Mouse (Mus musculus) limb, embryonic 11.5 days (tissue): ENCODE measurements around the gene Dnmt3b. TPM values are rescaled to one million over a fixed set of nuclear protein-coding genes. Genes with fewer than 3 reads are reported as not detected.
"Not testable (repeated sequence)": the region's sequence is repeated elsewhere in the genome, so short reads cannot be mapped to it uniquely, and the experiment has no call there.

Experiments used
- ATAC-seq: fragments of 200-750 bp; cut with Nextera tagmentation; 2 replicates; pipeline ENCODE4 v1.8.0; 2017; ENCODE audit warnings: low read depth; ENCODE audit not compliant: insufficient number of reproducible peaks, low FRiP score, low TSS enrichment
- DNase-seq: peaks from one replicate; pipeline ENCODE4 v3.0.0-alpha.2; 2015; ENCODE audit warnings: low spot score
- H3K27ac ChIP-seq: fragments of 300-500 bp; sonication (generic); replicated peaks from 2 replicates; pipeline ENCODE4 v1.5.1; 2014; ENCODE audit warnings: low read depth, mild to moderate bottlenecking, low read length
- H3K27me3 ChIP-seq: fragments of 300-500 bp; sonication (generic); 2 replicates; pipeline ENCODE4 v1.6.1; 2014; ENCODE audit warnings: mild to moderate bottlenecking, low read length, mixed read lengths; ENCODE audit not compliant: control insufficient read depth, insufficient read depth
- H3K36me3 ChIP-seq: fragments of 300-500 bp; sonication (generic); 2 replicates; pipeline ENCODE4 v1.6.1; 2014; ENCODE audit warnings: mild to moderate bottlenecking, low read length, moderate library complexity, mixed read lengths; ENCODE audit not compliant: control insufficient read depth, insufficient read depth
- H3K4me1 ChIP-seq: fragments of 300-500 bp; sonication (generic); 2 replicates; pipeline ENCODE4 v1.6.1; 2014; ENCODE audit warnings: low read length, mixed read lengths; ENCODE audit not compliant: control insufficient read depth, insufficient read depth
- H3K4me2 ChIP-seq: fragments of 300-500 bp; sonication (generic); 2 replicates; pipeline ENCODE4 v1.6.1; 2014; ENCODE audit warnings: low read depth, mild to moderate bottlenecking, moderate library complexity; ENCODE audit not compliant: severe bottlenecking
- H3K4me3 ChIP-seq: fragments of 300-500 bp; sonication (generic); 2 replicates; pipeline ENCODE4 v1.5.1; 2014; ENCODE audit warnings: low read depth, low read length
- H3K9ac ChIP-seq: fragments of 300-500 bp; sonication (generic); 2 replicates; pipeline ENCODE4 v1.6.1; 2014; ENCODE audit warnings: mild to moderate bottlenecking, low read length
- H3K9me3 ChIP-seq: fragments of 300-500 bp; sonication (generic); 2 replicates; pipeline ENCODE4 v1.6.1; 2016; ENCODE audit warnings: low read length; ENCODE audit not compliant: control insufficient read depth
- WGBS: fragments of 180-500 bp; shearing (Covaris S2); extraction: QIAGEN DNeasy Blood & Tissue Kit; methylation state at CpG from one replicate; pipeline ENCODE4 v1.1.7; 2014; 5-methylcytosine and 5-hydroxymethylcytosine counted together
- polyA plus RNA-seq: library from polyadenylated mRNA; unstranded; fragments of >200 nt; fragmentation: Nextera tagmentation; extraction: Ambion mirVana; gene quantifications from 2 replicates; pipeline ENCODE4 v1.2.1, GENCODE M21; 2014

Gene Dnmt3b
- polyA plus RNA-seq, 1 experiment from 2014 or later: 20.3 TPM

DNA sequence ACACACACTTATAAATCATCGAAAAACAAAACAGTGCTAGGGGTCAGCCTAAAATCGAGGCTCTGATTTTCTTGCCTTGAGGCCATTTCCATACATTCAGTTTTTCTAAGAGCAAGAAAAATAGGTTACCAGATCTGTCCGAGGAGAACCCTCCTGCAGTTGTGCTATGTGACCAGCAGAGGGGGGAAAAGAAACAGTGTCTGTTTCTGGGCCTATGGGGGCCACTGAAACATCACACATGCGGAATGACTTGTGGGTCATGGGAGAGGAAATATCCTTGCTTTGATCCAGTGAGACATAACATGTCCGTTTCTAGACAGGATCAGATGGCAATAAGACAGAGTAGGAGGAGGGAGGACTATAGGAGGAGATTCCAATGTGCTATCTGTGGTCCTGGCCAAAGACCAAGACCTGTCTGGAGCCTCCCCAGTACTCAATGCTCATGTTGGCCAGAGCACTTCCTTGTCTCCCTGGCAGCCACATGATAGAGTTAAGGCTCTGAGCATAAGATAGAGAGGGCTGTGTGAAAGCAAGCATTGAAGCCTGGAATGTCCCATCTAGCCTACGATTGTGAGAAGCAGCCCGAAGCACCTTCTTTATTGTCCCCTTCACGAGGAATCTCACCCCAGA lies 61.6 kb downstream of the Dnmt3b start:
- WGBS: 54% methylated on average over 8 of the region's 8 CpGs
- no peak for ATAC-seq
- peak; percentile 47 for DNase-seq
- no peak overlapping the region for H3K4me3 ChIP-seq
- H3K36me3 ChIP-seq: no peaks in the 10 kb centered on the region
- H3K9ac ChIP-seq: no peak overlapping the region
- H3K9me3 ChIP-seq: no peaks in the 10 kb centered on the region
- H3K4me1 ChIP-seq: no peaks in the 10 kb centered on the region
- no peaks in the 10 kb centered on the region for H3K27me3 ChIP-seq
- H3K27ac ChIP-seq: no peak overlapping the region
- no peak overlapping the region for H3K4me2 ChIP-seq

DNA sequence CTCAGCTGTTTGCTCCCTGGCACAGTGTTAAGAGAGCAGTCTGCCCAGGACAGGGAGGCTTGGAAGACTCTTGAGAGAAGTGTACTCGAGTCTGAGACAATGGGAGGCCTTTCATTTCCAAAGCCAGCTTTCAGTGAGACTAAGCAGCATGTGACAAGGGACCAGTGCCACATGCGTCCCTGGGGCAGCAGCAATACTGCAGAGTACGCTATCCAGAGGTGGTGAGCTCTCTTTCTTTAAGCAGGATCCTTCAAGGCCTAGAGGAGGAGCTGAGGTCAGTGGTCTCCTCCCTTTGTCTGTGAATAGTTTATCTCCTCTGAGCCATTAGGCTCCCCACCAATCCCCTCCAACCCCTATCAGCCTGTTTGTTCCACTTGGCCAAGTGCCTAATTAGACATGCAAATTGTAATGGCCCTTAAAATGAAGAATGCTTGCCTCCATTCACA lies 63.4 kb downstream of the Dnmt3b start:
- no peak for ATAC-seq
- no peak overlapping the region for H3K27ac ChIP-seq
- H3K4me3 ChIP-seq: no peak overlapping the region
- no peaks in the 10 kb centered on the region for H3K9me3 ChIP-seq
- no peak overlapping the region for H3K4me2 ChIP-seq
- no peaks in the 10 kb centered on the region for H3K4me1 ChIP-seq
- H3K27me3 ChIP-seq: no peaks in the 10 kb centered on the region
- no peak overlapping the region for H3K9ac ChIP-seq
- 52% methylated on average over 3 of the region's 3 CpGs for WGBS
- DNase-seq: no peak
- no peaks in the 10 kb centered on the region for H3K36me3 ChIP-seq

DNA sequence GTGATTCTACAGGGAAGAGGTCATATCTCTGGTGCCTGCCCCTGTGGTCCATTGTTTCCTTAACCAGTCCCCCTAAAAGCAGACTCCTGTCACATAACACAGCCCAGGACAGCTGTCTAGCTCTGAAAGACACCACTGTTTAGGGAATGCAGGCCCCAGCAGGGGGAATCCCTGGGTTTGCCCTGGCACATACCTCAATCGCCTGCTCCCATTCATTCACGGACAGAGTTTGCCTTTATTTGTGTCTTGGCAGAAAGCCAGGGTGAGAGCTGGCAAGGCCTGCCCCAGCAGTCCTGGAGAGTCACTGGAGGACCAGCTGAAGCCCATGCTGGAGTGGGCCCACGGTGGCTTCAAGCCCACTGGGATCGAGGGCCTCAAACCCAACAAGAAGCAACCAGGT lies 64.0 kb downstream of the Dnmt3b start:
- H3K4me3 ChIP-seq: no peak overlapping the region
- H3K4me1 ChIP-seq: no peaks in the 10 kb centered on the region
- no peak overlapping the region for H3K4me2 ChIP-seq
- no peaks in the 10 kb centered on the region for H3K36me3 ChIP-seq
- WGBS: 63% methylated on average over 4 of the region's 4 CpGs
- no peak overlapping the region for H3K27ac ChIP-seq
- H3K9me3 ChIP-seq: no peaks in the 10 kb centered on the region
- no peaks in the 10 kb centered on the region for H3K27me3 ChIP-seq
- no peak overlapping the region for H3K9ac ChIP-seq
- DNase-seq (no peak), ATAC-seq (no peak)

GRCm38 (mm10) chr2:153717861-153718260 lies 68.6 kb downstream of the Dnmt3b start:
- not testable (repeated sequence) for DNase-seq, ATAC-seq, H3K27ac ChIP-seq, H3K36me3 ChIP-seq, H3K4me2 ChIP-seq, H3K9me3 ChIP-seq, H3K4me1 ChIP-seq, H3K9ac ChIP-seq, H3K27me3 ChIP-seq, H3K4me3 ChIP-seq
- 79% methylated on average over 3 of the region's 3 CpGs for WGBS

GRCm38 (mm10) chr2:153723098-153723497 lies 73.8 kb downstream of the Dnmt3b start:
- Histone ChIP-seq H3K9me3 (no peaks in the 10 kb centered on the region), H3K9ac (no peak overlapping the region), H3K4me3 (no peak overlapping the region), H3K36me3 (no peaks in the 10 kb centered on the region), H3K4me1 (no peaks in the 10 kb centered on the region), H3K27ac (no peak overlapping the region), H3K4me2 (no peak overlapping the region), H3K27me3 (no peaks in the 10 kb centered on the region)
- DNase-seq (no peak), ATAC-seq (no peak)
- 86% methylated on average over 1 of the region's 1 CpGs for WGBS

DNA sequence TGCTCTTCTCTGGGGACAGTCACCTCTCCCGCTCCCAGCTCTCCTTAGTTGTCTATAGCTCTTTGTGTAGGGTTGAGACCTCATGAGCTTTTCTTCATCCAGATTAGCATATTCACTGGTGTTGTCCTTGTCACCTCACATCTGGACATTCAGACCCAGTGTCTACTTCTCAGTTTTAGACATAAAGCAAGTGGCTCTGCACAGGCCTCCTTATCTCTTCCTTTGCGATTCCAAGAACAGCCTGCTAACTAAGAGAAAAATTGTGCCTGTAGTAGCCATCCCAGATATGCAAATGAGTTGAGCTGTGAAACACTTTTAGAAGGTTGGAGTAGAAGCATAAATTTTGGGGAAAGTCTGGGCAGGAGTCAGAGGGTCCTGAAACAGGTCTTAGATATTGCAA lies 75.2 kb downstream of the Dnmt3b start:
- Histone ChIP-seq H3K9ac (no peak overlapping the region), H3K27ac (no peak overlapping the region)

GRCm38 (mm10) chr2:153724871-153725270 lies 75.6 kb downstream of the Dnmt3b start:
- no peak overlapping the region for H3K9ac ChIP-seq
- no peak overlapping the region for H3K27ac ChIP-seq
- H3K9me3 ChIP-seq: no peaks in the 10 kb centered on the region
- no peaks in the 10 kb centered on the region for H3K27me3 ChIP-seq
- H3K36me3 ChIP-seq: no peaks in the 10 kb centered on the region
- H3K4me1 ChIP-seq: no peaks in the 10 kb centered on the region
- 89% methylated on average over 2 of the region's 2 CpGs for WGBS
- DNase-seq: no peak
- no peak overlapping the region for H3K4me2 ChIP-seq
- ATAC-seq: no peak
- H3K4me3 ChIP-seq: no peak overlapping the region

More for the DNA sequence above, 75.2 kb downstream of the Dnmt3b start:
- Histone ChIP-seq H3K36me3 (no peaks in the 10 kb centered on the region), H3K4me3 (no peak overlapping the region), H3K9me3 (no peaks in the 10 kb centered on the region), H3K4me1 (no peaks in the 10 kb centered on the region), H3K27me3 (no peaks in the 10 kb centered on the region), H3K4me2 (no peak overlapping the region)
- 89% methylated on average over 2 of the region's 2 CpGs for WGBS
- no peak for ATAC-seq
- DNase-seq: no peak

GRCm38 (mm10) chr2:153725291-153725690 lies 76.0 kb downstream of the Dnmt3b start:
- H3K4me1 ChIP-seq: no peaks in the 10 kb centered on the region
- no peak for ATAC-seq
- H3K9ac ChIP-seq: no peak overlapping the region
- no peak for DNase-seq
- H3K36me3 ChIP-seq: no peaks in the 10 kb centered on the region
- WGBS: 83% methylated on average over 4 of the region's 4 CpGs
- H3K27me3 ChIP-seq: no peaks in the 10 kb centered on the region
- H3K9me3 ChIP-seq: no peaks in the 10 kb centered on the region
- no peak overlapping the region for H3K27ac ChIP-seq
- no peak overlapping the region for H3K4me2 ChIP-seq
- H3K4me3 ChIP-seq: no peak overlapping the region

DNA sequence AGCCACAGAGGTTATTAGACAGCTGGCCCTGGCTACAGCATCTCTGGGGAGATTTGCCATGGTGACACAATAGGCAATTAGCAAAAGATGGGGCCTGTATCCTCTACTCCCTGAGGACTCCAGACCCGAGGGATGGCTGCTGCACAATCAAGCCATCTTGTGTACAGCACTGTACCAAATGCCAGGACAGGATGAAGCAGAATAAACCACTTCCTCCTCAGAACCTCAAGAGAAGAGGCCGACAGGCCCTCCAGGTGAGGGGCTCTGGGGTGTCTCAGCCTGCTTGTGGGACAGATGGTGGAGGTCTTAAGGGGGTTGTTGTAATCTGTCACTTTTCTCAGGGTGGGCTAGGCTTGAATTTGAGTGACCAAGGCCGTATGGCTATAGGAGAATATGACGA lies 84.8 kb downstream of the Dnmt3b start:
- ATAC-seq (no peak), DNase-seq (no peak)
- H3K9ac ChIP-seq: no peak overlapping the region
- H3K27ac ChIP-seq: no peak overlapping the region
- no peak overlapping the region for H3K4me2 ChIP-seq
- H3K4me1 ChIP-seq: no peaks in the 10 kb centered on the region
- H3K4me3 ChIP-seq: no peak overlapping the region
- 81% methylated on average over 4 of the region's 4 CpGs for WGBS
- no peaks in the 10 kb centered on the region for H3K27me3 ChIP-seq
- no peaks in the 10 kb centered on the region for H3K9me3 ChIP-seq
- H3K36me3 ChIP-seq: no peaks in the 10 kb centered on the region
